Mouse (Mus musculus) c-Kit-positive CD71-positive TER-119-positive erythroid progenitor cells, embryonic 14.5 days (primary cell): Measurements from ENCODE around the gene Trappc10.

Source experiments
- DNase-seq: peaks from one replicate; pipeline ENCODE4 v3.0.0-alpha.2; 2013; ENCODE audit warnings: low spot score

The Trappc10 gene

GRCm38 (mm10) chr10:78244438-78245224 lies at the start of gene Trappc10:
Gene Trappc10, minus strand, starts transcription at chr10:78244641.
- peak; percentile 85 for DNase-seq

- no peak for DNase-seq
Observed at GRCm38 (mm10) chr10:78293576-78293975, 49.1 kb upstream of the Trappc10 start.

- no peak for DNase-seq
Observed at GRCm38 (mm10) chr10:78292381-78292780, 47.9 kb upstream of the Trappc10 start.

GRCm38 (mm10) chr10:78290730-78291535 lies 46.5 kb upstream of the Trappc10 start:
- DNase-seq = no peak

GRCm38 (mm10) chr10:78288896-78289295 lies 44.5 kb upstream of the Trappc10 start:
- DNase-seq = no peak

- no peak for DNase-seq
Observed at GRCm38 (mm10) chr10:78288135-78288534, 43.7 kb upstream of the Trappc10 start.

- DNase-seq = no peak
Observed at GRCm38 (mm10) chr10:78287465-78288132, 43.2 kb upstream of the Trappc10 start.

GRCm38 (mm10) chr10:78285959-78286358 lies 41.5 kb upstream of the Trappc10 start:
- DNase-seq = no peak

- DNase-seq = no peak
Observed at GRCm38 (mm10) chr10:78285409-78285808, 41.0 kb upstream of the Trappc10 start.

- no peak for DNase-seq
Observed at GRCm38 (mm10) chr10:78284812-78285211, 40.4 kb upstream of the Trappc10 start.

GRCm38 (mm10) chr10:78282411-78282810 lies 38.0 kb upstream of the Trappc10 start:
- DNase-seq = no peak

- no peak for DNase-seq
Observed at GRCm38 (mm10) chr10:78280486-78280885, 36.0 kb upstream of the Trappc10 start.

- peak; percentile 51 for DNase-seq
Observed at GRCm38 (mm10) chr10:78279210-78279609, 34.8 kb upstream of the Trappc10 start.

GRCm38 (mm10) chr10:78277835-78278234 lies 33.4 kb upstream of the Trappc10 start:
- no peak for DNase-seq

- no peak for DNase-seq
Observed at GRCm38 (mm10) chr10:78276242-78276641, 31.8 kb upstream of the Trappc10 start.

- DNase-seq = peak; percentile 34
Observed at GRCm38 (mm10) chr10:78272932-78273331, 28.5 kb upstream of the Trappc10 start.

GRCm38 (mm10) chr10:78265881-78266280 lies 21.4 kb upstream of the Trappc10 start:
- no peak for DNase-seq

- no peak for DNase-seq
Observed at GRCm38 (mm10) chr10:78264735-78265134, 20.3 kb upstream of the Trappc10 start.

- no peak for DNase-seq
Observed at GRCm38 (mm10) chr10:78260916-78261650, 16.6 kb upstream of the Trappc10 start.

- DNase-seq = no peak
Observed at GRCm38 (mm10) chr10:78260322-78260721, 15.9 kb upstream of the Trappc10 start.

GRCm38 (mm10) chr10:78259702-78260101 lies 15.3 kb upstream of the Trappc10 start:
- no peak for DNase-seq

- DNase-seq = no peak
Observed at GRCm38 (mm10) chr10:78259230-78259629, 14.8 kb upstream of the Trappc10 start.
